ENCODE assay signal across 23 mouse cellular contexts in genomic region chr5:47385930-47386329, GRCm38 (mm10).
"Had no signal": no experiment of that assay in that cellular context is flagged by ENCODE, and none has a peak within 500 bp of the region (broad histone marks: within the 10 kb centered on the region; RNA-seq: fewer than 3 reads in every experiment).

No protein-coding gene starts in this region.

- H3K27me3 ChIP-seq: heart, embryonic 12.5 days; hindbrain, embryonic 12.5 days; intestine, embryonic 15.5 days; limb, embryonic 12.5 days had no signal

- H3K36me3 ChIP-seq: heart, embryonic 10.5 days; heart, embryonic 12.5 days; hindbrain, embryonic 10.5 days; hindbrain, embryonic 12.5 days; intestine, embryonic 15.5 days; limb, embryonic 10.5 days; limb, embryonic 12.5 days had no signal

- H3K4me2 ChIP-seq: heart, embryonic 12.5 days; hindbrain, embryonic 12.5 days; intestine, embryonic 15.5 days; limb, embryonic 12.5 days; liver, embryonic 11.5 days had no signal

- H3K9ac ChIP-seq: heart, embryonic 12.5 days; hindbrain, embryonic 12.5 days; intestine, embryonic 15.5 days; limb, embryonic 12.5 days had no signal

- ATAC-seq: hindbrain, embryonic 16.5 days; inflammation-experienced regulatory T-cells, adult 6 months; intestine, embryonic 15.5 days; intestine, postnatal 0 days had no signal

- H3K27ac ChIP-seq: gastrocnemius, adult 2 months; heart, embryonic 10.5 days; hindbrain, embryonic 10.5 days; hindbrain, embryonic 12.5 days; intestine, embryonic 15.5 days; layer of hippocampus, adult 2 months; left cerebral cortex, adult 2 months; limb, embryonic 10.5 days; limb, embryonic 12.5 days had no signal

- H3K9me3 ChIP-seq: heart, embryonic 10.5 days; heart, embryonic 12.5 days; hindbrain, embryonic 10.5 days; hindbrain, embryonic 12.5 days; intestine, embryonic 15.5 days; limb, embryonic 10.5 days; limb, embryonic 12.5 days had no signal

- DNase-seq: gastrocnemius, adult 2 months; gastrocnemius, postnatal 10 days; gastrocnemius, postnatal 25 days; heart, postnatal 4 days; kidney, adult 18-20 months; kidney, adult 8-10 months; kidney, postnatal 10 days; kidney, postnatal 25 days; kidney, postnatal 4 days; liver had no signal

- H3K4me3 ChIP-seq: gastrocnemius, adult 2 months; heart, embryonic 10.5 days; heart, embryonic 12.5 days; hindbrain, embryonic 10.5 days; hindbrain, embryonic 12.5 days; intestine, embryonic 15.5 days; layer of hippocampus, adult 2 months; left cerebral cortex, adult 2 months; limb, embryonic 10.5 days; limb, embryonic 12.5 days had no signal

- H3K4me1 ChIP-seq: heart, embryonic 10.5 days; heart, embryonic 12.5 days; hindbrain, embryonic 10.5 days; hindbrain, embryonic 12.5 days; intestine, embryonic 15.5 days; limb, embryonic 10.5 days; limb, embryonic 12.5 days had no signal
